Mouse (Mus musculus): ENCODE results near the gene Olfr205. TPM values are rescaled to one million over a fixed set of nuclear protein-coding genes. Genes with fewer than 3 reads are reported as not detected.

Gene Olfr205
- total and polyA plus RNA-seq, 2 experiments from 2014 or later, result not detected

DNA sequence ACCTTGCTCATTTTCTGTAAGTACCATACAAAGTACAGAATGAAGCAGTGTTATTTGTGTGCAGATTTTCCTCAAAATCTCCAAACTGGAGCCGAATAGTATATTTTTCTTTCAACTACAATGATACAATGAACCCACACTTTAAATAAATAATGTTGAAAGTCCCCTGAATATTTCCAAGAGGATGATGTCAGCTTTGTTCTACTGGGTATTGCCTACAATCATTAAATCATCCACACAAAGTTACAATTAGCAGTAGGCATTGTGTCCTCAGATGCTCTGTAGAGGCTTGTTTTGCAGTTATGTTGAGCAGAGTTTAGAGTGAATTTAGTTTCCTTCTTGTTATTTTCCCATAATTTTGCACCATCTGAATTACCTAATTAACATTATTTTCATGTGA, 44.2 kb downstream of the Olfr205 start, which contains the start of gene Olfr202:
Gene Olfr202 (minus strand): TSS at position 101 of the 400 bp plus-strand sequence.
- H3K4me1 ChIP-seq (ENCODE audit: insufficient read depth), result no peaks in the 10 kb centered on the region
- WGBS, result 84% methylated on average over 1 of the region's 1 CpGs
- no peaks in the 10 kb centered on the region for H3K9me3 ChIP-seq (ENCODE audit: low read length)
- H3K27me3 ChIP-seq (ENCODE audit: insufficient read depth, low read length), result no peaks in the 10 kb centered on the region
- H3K9ac ChIP-seq, result no peak within 1 kb of the TSS
- H3K27ac ChIP-seq (ENCODE audit: low read depth, low read length), result no peak within 1 kb of the TSS
- no peaks in the 10 kb centered on the region for H3K36me3 ChIP-seq (ENCODE audit: insufficient read depth)
- no peak for TF ChIP-seq CTCF (IDR thresholded peaks at IDR 0.05; ENCODE audit: low read depth)
- DNase-seq (no peak), ATAC-seq (no peak)
- H3K4me3 ChIP-seq (ENCODE audit: low read depth, low read length), result no peak within 1 kb of the TSS
- H3K4me2 ChIP-seq (ENCODE audit: low read depth), result no peak within 1 kb of the TSS

DNA sequence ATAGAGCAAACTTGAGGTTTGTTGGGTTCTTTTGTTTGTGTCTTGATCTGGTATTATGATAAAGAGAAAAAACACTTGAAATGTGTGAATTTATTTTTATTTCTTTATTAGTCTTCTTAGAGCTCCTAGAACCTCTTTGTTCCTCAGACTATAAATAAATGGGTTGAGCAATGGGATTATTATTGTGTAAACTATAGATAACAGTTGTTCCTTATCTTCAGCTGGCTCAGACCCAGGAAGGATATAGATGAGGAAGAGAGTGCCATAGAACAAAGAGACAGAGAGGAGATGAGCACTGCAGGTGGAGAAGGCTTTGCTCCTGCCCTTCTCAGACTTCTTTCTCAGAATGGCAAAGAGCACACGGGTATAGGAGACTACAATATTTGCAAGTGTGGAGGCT, 47.5 kb downstream of the Olfr205 start:
- TF ChIP-seq CTCF (IDR thresholded peaks at IDR 0.05; ENCODE audit: low read depth), result no peak
- no peaks in the 10 kb centered on the region for H3K9me3 ChIP-seq (ENCODE audit: low read length)
- no peaks in the 10 kb centered on the region for H3K36me3 ChIP-seq (ENCODE audit: insufficient read depth)
- H3K4me2 ChIP-seq (ENCODE audit: low read depth), result no peak overlapping the region
- no peak for DNase-seq
- ATAC-seq, result no peak
- H3K9ac ChIP-seq, result no peak overlapping the region
- H3K4me3 ChIP-seq (ENCODE audit: low read depth, low read length), result no peak overlapping the region
- no peaks in the 10 kb centered on the region for H3K4me1 ChIP-seq (ENCODE audit: insufficient read depth)
- H3K27me3 ChIP-seq (ENCODE audit: insufficient read depth, low read length), result no peaks in the 10 kb centered on the region
- no peak overlapping the region for H3K27ac ChIP-seq (ENCODE audit: low read depth, low read length)
- 72% methylated on average over 1 of the region's 1 CpGs for WGBS

DNA sequence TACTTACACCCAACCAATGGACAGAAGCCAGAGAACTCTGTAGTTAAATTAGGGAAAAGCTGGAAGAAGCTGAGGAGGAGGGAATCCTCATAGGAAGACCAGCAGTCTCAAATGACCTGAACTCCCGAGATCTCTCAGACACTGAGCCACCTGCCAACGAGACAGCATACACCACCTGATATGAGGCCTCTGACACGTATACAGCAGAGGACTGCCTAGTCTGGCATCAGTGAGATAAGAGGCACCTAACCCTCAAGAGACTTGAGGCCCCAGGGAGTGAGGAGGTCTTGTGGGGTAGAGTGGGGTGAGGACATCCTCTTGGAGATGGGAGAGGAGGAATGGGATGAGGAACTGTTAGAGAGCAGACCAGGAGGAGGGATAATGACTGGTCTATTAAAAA, 50.4 kb downstream of the Olfr205 start:
- H3K9ac ChIP-seq, result no peak overlapping the region
- H3K9me3 ChIP-seq (ENCODE audit: low read length), result no peaks in the 10 kb centered on the region
- no peak overlapping the region for H3K4me3 ChIP-seq (ENCODE audit: low read depth, low read length)
- H3K27me3 ChIP-seq (ENCODE audit: insufficient read depth, low read length), result no peaks in the 10 kb centered on the region
- WGBS, result 79% methylated on average over 3 of the region's 3 CpGs
- H3K4me1 ChIP-seq (ENCODE audit: insufficient read depth), result no peaks in the 10 kb centered on the region
- no peaks in the 10 kb centered on the region for H3K36me3 ChIP-seq (ENCODE audit: insufficient read depth)
- no peak overlapping the region for H3K4me2 ChIP-seq (ENCODE audit: low read depth)
- ATAC-seq (no peak), DNase-seq (no peak)
- TF ChIP-seq CTCF (IDR thresholded peaks at IDR 0.05; ENCODE audit: low read depth), result no peak
- H3K27ac ChIP-seq (ENCODE audit: low read depth, low read length), result no peak overlapping the region

Other genes with a start within 250 kb of the Olfr205 start
- not detected in 2 replicates for gene Olfr191, start 241.3 kb downstream of the Olfr205 start, total RNA-seq (2014; rRNA removed)
- gene Olfr191, start 241.3 kb downstream of the Olfr205 start, polyA plus RNA-seq (2015; fragmentation: Nextera tagmentation; extraction: Ambion mirVana), result not detected in 2 replicates
- gene Olfr193, start 219.3 kb downstream of the Olfr205 start, total RNA-seq (2014; rRNA removed), result not detected in 2 replicates
- not detected in 2 replicates for gene Olfr193, start 219.3 kb downstream of the Olfr205 start, polyA plus RNA-seq (2015; fragmentation: Nextera tagmentation; extraction: Ambion mirVana)
- not detected in 2 replicates for gene Olfr194, start 210.1 kb downstream of the Olfr205 start, total RNA-seq (2014; rRNA removed)
- gene Olfr194, start 210.1 kb downstream of the Olfr205 start, polyA plus RNA-seq (2015; fragmentation: Nextera tagmentation; extraction: Ambion mirVana), result not detected in 2 replicates
- gene Olfr195, start 184.1 kb downstream of the Olfr205 start, total RNA-seq (2014; rRNA removed), result not detected in 2 replicates
- gene Olfr195, start 184.1 kb downstream of the Olfr205 start, polyA plus RNA-seq (2015; fragmentation: Nextera tagmentation; extraction: Ambion mirVana), result not detected in 2 replicates
- gene Olfr196, start 160.7 kb downstream of the Olfr205 start, total RNA-seq (2014; rRNA removed), result not detected in 2 replicates
- not detected in 2 replicates for gene Olfr196, start 160.7 kb downstream of the Olfr205 start, polyA plus RNA-seq (2015; fragmentation: Nextera tagmentation; extraction: Ambion mirVana)
- not detected in 2 replicates for gene Olfr198, start 127.6 kb downstream of the Olfr205 start, total RNA-seq (2014; rRNA removed)
- gene Olfr198, start 127.6 kb downstream of the Olfr205 start, polyA plus RNA-seq (2015; fragmentation: Nextera tagmentation; extraction: Ambion mirVana), result not detected in 2 replicates
- gene Olfr199, start 111.4 kb downstream of the Olfr205 start, total RNA-seq (2014; rRNA removed), result not detected in 2 replicates
- not detected in 2 replicates for gene Olfr199, start 111.4 kb downstream of the Olfr205 start, polyA plus RNA-seq (2015; fragmentation: Nextera tagmentation; extraction: Ambion mirVana)
- not detected in 2 replicates for gene Olfr201, start 58.5 kb downstream of the Olfr205 start, total RNA-seq (2014; rRNA removed)
- not detected in 2 replicates for gene Olfr201, start 58.5 kb downstream of the Olfr205 start, polyA plus RNA-seq (2015; fragmentation: Nextera tagmentation; extraction: Ambion mirVana)
- not detected in 2 replicates for gene Olfr202, start 44.3 kb downstream of the Olfr205 start, total RNA-seq (2014; rRNA removed)
- gene Olfr202, start 44.3 kb downstream of the Olfr205 start, polyA plus RNA-seq (2015; fragmentation: Nextera tagmentation; extraction: Ambion mirVana), result not detected in 2 replicates
- not detected in 2 replicates for gene Olfr203, start 32.3 kb downstream of the Olfr205 start, total RNA-seq (2014; rRNA removed)
- not detected in 2 replicates for gene Olfr203, start 32.3 kb downstream of the Olfr205 start, polyA plus RNA-seq (2015; fragmentation: Nextera tagmentation; extraction: Ambion mirVana)
- not detected in 2 replicates for gene Olfr204, start 12.9 kb downstream of the Olfr205 start, total RNA-seq (2014; rRNA removed)
- not detected in 2 replicates for gene Olfr204, start 12.9 kb downstream of the Olfr205 start, polyA plus RNA-seq (2015; fragmentation: Nextera tagmentation; extraction: Ambion mirVana)
- gene Olfr206, start 18.1 kb upstream of the Olfr205 start, total RNA-seq (2014; rRNA removed), result not detected in 2 replicates
- gene Olfr206, start 18.1 kb upstream of the Olfr205 start, polyA plus RNA-seq (2015; fragmentation: Nextera tagmentation; extraction: Ambion mirVana), result not detected in 2 replicates
- gene Olfr209, start 32.9 kb upstream of the Olfr205 start, total RNA-seq (2014; rRNA removed), result not detected in 2 replicates
- not detected in 2 replicates for gene Olfr209, start 32.9 kb upstream of the Olfr205 start, polyA plus RNA-seq (2015; fragmentation: Nextera tagmentation; extraction: Ambion mirVana)
- gene Gabrr3, start 76.2 kb upstream of the Olfr205 start, total RNA-seq (2014; rRNA removed), result not detected in 2 replicates
- 0.04 TPM in 1 of 2 replicates, not detected in the other for gene Gabrr3, start 76.2 kb upstream of the Olfr205 start, polyA plus RNA-seq (2015; fragmentation: Nextera tagmentation; extraction: Ambion mirVana)
- gene Riox2, start 140.6 kb upstream of the Olfr205 start, total RNA-seq (2014; rRNA removed), result 9.8 and 11.2 TPM in 2 replicates
- 10.6 and 12.2 TPM in 2 replicates for gene Riox2, start 140.6 kb upstream of the Olfr205 start, polyA plus RNA-seq (2015; fragmentation: Nextera tagmentation; extraction: Ambion mirVana)